Mouse (Mus musculus): ENCODE results near the gene Xbp1.

DNA sequence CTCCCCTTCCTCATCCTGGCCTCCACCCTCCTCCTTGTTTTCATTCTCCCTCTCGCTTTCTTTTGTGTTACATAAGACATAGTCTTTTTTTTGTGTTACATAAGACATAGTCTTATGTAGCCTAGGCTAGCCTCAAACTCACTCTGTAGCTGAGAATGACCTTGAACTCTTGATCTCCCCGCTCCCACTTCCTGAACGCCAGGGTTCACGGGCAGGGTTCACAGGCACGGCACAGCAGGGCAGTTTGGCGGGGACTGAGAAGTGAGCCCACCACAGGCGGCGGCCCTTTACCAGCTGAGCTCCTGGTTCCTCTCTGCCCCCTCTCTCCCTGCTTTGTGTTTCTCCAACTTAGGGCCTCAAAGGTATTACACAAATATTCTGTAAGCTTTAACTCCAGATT is 7.5 kb upstream of the Xbp1 start:
- TF ChIP-seq POLR2A (IDR thresholded peaks at IDR 0.05; ENCODE audit: low read depth, low read length) (no peak), GABPA (IDR thresholded peaks at IDR 0.05; ENCODE audit: insufficient replicate concordance, low read depth, low read length) (no peak), IRF4 (IDR thresholded peaks at IDR 0.05; ENCODE audit: low read depth, low read length) (no peak), USF1 (IDR thresholded peaks at IDR 0.05; ENCODE audit: low read depth, low read length) (no peak), E2F4 (IDR thresholded peaks at IDR 0.05; ENCODE audit: insufficient replicate concordance, low read depth, low read length) (no peak), CTCF (conservative IDR thresholded peaks at IDR 0.05 in 1 of 2, IDR thresholded peaks at IDR 0.05 in 1 of 2; ENCODE audit: low read depth in 2 of 2, low read length in 2 of 2) (no peak), HCFC1 (IDR thresholded peaks at IDR 0.05; ENCODE audit: low read depth, low read length) (no peak), MAX (IDR thresholded peaks at IDR 0.05; ENCODE audit: low read length) (no peak), ELF1 (IDR thresholded peaks at IDR 0.05; ENCODE audit: low read depth, low read length) (no peak), JUND (conservative IDR thresholded peaks at IDR 0.05; ENCODE audit: low read depth, low read length) (no peak)
